Mouse (Mus musculus) T-cell, adult 2 months (primary cell): ENCODE data around the gene Cttn.

Source experiments
- DNase-seq: peaks from one replicate; pipeline ENCODE4 v3.0.0; 2022; ENCODE audit warnings: low spot score

Cttn gene

GRCm38 (mm10) chr7:144470545-144471059 is at the start of gene Cttn:
Cttn (minus strand) TSS chr7:144471009.
- DNase-seq = no peak

GRCm38 (mm10) chr7:144519852-144520251 is 49.0 kb upstream of the Cttn start:
- DNase-seq = no peak

- no peak for DNase-seq
Observed at GRCm38 (mm10) chr7:144516711-144517110, 45.9 kb upstream of the Cttn start.

- DNase-seq = no peak
Observed at GRCm38 (mm10) chr7:144509090-144509489, 38.3 kb upstream of the Cttn start.

GRCm38 (mm10) chr7:144506807-144507206 is 36.0 kb upstream of the Cttn start:
- DNase-seq = no peak

- DNase-seq = no peak
Observed at GRCm38 (mm10) chr7:144503959-144504358, 33.1 kb upstream of the Cttn start.

GRCm38 (mm10) chr7:144492931-144493330 is 22.1 kb upstream of the Cttn start:
- no peak for DNase-seq

- DNase-seq = no peak
Observed at GRCm38 (mm10) chr7:144490201-144490873, 19.5 kb upstream of the Cttn start.

GRCm38 (mm10) chr7:144489067-144489774 is 18.4 kb upstream of the Cttn start:
- DNase-seq = no peak

- no peak for DNase-seq
Observed at GRCm38 (mm10) chr7:144480314-144480713, 9.5 kb upstream of the Cttn start.

- DNase-seq = no peak
Observed at GRCm38 (mm10) chr7:144479569-144479968, 8.8 kb upstream of the Cttn start.

GRCm38 (mm10) chr7:144475741-144476140 is 4.9 kb upstream of the Cttn start:
- no peak for DNase-seq

- no peak for DNase-seq
Observed at GRCm38 (mm10) chr7:144473486-144473885, 2.7 kb upstream of the Cttn start.

- DNase-seq = no peak
Observed at GRCm38 (mm10) chr7:144471103-144471502, 294 bp upstream of the Cttn start.

GRCm38 (mm10) chr7:144469908-144470544 is 783 bp downstream of the Cttn start:
- DNase-seq = no peak

GRCm38 (mm10) chr7:144469181-144469641 is 1.6 kb downstream of the Cttn start:
- DNase-seq = no peak

GRCm38 (mm10) chr7:144468741-144469140 is 2.1 kb downstream of the Cttn start:
- no peak for DNase-seq

- no peak for DNase-seq
Observed at GRCm38 (mm10) chr7:144462577-144462976, 8.2 kb downstream of the Cttn start.

GRCm38 (mm10) chr7:144461246-144461902 is 9.4 kb downstream of the Cttn start:
- DNase-seq = no peak

GRCm38 (mm10) chr7:144458881-144459280 is 11.9 kb downstream of the Cttn start:
- DNase-seq = no peak

- no peak for DNase-seq
Observed at GRCm38 (mm10) chr7:144450661-144451060, 20.1 kb downstream of the Cttn start.
